Mouse (Mus musculus) embryonic facial prominence, embryonic 12.5 days (tissue): ENCODE measurements around the gene Unc79. TPM values are rescaled to one million over a fixed set of nuclear protein-coding genes. Genes with fewer than 3 reads are reported as not detected.

Experiments
- ATAC-seq: fragments of 200-750 bp; cut with Nextera tagmentation; 2 replicates; pipeline ENCODE4 v1.8.0; 2017; ENCODE audit not compliant: insufficient number of reproducible peaks, insufficient read depth, low FRiP score, low TSS enrichment
- H3K27ac ChIP-seq: fragments of 300-500 bp; sonication (generic); 2 replicates; pipeline ENCODE4 v1.5.1; 2016; ENCODE audit warnings: mild to moderate bottlenecking
- H3K27me3 ChIP-seq: fragments of 300-500 bp; sonication (generic); 2 replicates; pipeline ENCODE4 v1.6.1; 2016; ENCODE audit warnings: mild to moderate bottlenecking, moderate library complexity
- H3K36me3 ChIP-seq: fragments of 300-500 bp; sonication (generic); 2 replicates; pipeline ENCODE4 v1.6.1; 2016; ENCODE audit warnings: mild to moderate bottlenecking
- H3K4me1 ChIP-seq: fragments of 300-500 bp; sonication (generic); 2 replicates; pipeline ENCODE4 v1.6.1; 2016
- H3K4me2 ChIP-seq: fragments of 300-500 bp; sonication (generic); replicated peaks from 2 replicates; pipeline ENCODE4 v1.6.1; 2016; ENCODE audit warnings: mild to moderate bottlenecking, moderate library complexity
- H3K4me3 ChIP-seq: fragments of 300-500 bp; sonication (generic); 2 replicates; pipeline ENCODE4 v1.5.1; 2016; ENCODE audit warnings: mild to moderate bottlenecking
- H3K9ac ChIP-seq: fragments of 300-500 bp; sonication (generic); 2 replicates; pipeline ENCODE4 v1.6.1; 2016; ENCODE audit warnings: mild to moderate bottlenecking, moderate library complexity
- H3K9me3 ChIP-seq: fragments of 300-500 bp; sonication (generic); 2 replicates; pipeline ENCODE4 v1.6.1; 2016; ENCODE audit warnings: mild to moderate bottlenecking, moderate library complexity
- WGBS: fragments of 180-500 bp; shearing (Covaris S2); methylation state at CpG from one replicate; pipeline ENCODE4 v1.1.7; 2016; 5-methylcytosine and 5-hydroxymethylcytosine counted together
- polyA plus RNA-seq: library from polyadenylated mRNA; unstranded; fragments of >200 nt; fragmentation: Nextera tagmentation; extraction: Ambion mirVana; gene quantifications from 2 replicates; pipeline ENCODE4 v1.2.1, GENCODE M21; 2016

The Unc79 gene
- polyA plus RNA-seq, 1 experiment from 2014 or later = 0.36 TPM

DNA sequence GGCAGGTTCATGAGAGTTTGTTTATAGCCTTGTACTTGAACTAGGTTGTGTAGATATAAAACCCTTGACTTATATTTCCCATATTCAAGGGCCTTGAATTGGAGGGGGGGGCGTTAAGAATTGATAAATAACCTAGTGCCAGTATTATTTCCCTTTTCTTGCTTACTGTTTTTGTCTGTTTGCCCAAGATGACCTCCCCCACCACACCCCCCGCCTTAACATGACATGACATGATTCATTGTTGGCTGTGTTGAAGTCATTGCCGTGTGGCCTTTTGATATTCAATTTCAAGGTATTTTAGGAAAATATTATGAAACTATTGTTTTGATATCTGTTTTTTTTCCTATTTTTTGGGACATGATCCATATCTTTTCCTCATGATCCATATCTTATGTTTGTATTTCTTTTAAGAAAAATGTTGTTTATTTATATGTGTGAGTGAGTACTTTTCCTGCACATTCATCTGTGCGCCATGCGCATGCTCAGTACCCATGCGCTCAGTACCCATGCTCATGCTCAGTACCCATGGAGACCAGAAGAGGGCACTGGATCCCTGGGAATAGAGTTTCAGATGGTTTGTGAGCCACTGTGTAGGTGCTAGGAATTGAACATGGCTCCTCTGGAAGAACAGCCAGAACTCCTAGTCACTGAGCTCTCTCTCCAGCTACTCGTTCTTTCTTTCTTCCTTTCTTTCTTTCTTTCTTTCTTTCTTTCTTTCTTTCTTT lies 11.6 kb downstream of the Unc79 start:
- H3K27ac ChIP-seq = no peak overlapping the region
- no peaks in the 10 kb centered on the region for H3K9me3 ChIP-seq
- ATAC-seq = no peak
- 88% methylated on average over 7 of the region's 7 CpGs for WGBS
- no peaks in the 10 kb centered on the region for H3K4me1 ChIP-seq
- H3K4me2 ChIP-seq = no peak overlapping the region
- H3K27me3 ChIP-seq = no peaks in the 10 kb centered on the region
- H3K36me3 ChIP-seq = no peaks in the 10 kb centered on the region
- no peak overlapping the region for H3K4me3 ChIP-seq
- no peak overlapping the region for H3K9ac ChIP-seq

DNA sequence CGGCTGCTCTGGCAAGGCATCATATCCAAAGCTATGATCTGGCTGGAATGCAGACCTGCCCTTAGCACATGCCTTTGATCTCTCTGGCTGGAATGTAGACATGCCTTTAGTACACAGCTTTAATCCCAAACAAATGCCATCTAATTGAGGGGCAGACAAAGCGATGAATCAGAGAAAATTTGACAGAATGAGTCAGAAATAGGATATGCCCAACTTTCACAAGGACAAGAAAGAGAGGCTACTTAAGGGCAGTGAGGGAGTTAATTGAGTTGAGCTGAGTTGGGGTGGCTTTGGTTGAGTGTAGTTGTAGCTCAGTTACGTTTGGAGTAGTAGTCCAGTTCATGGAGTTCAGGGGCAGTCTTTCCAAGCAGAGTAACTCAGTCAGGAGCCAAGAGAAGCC lies 12.4 kb downstream of the Unc79 start:
- Histone ChIP-seq H3K27ac (no peak overlapping the region), H3K36me3 (no peaks in the 10 kb centered on the region), H3K9ac (no peak overlapping the region), H3K4me1 (no peaks in the 10 kb centered on the region), H3K27me3 (no peaks in the 10 kb centered on the region), H3K9me3 (no peaks in the 10 kb centered on the region), H3K4me3 (no peak overlapping the region), H3K4me2 (no peak overlapping the region)
- 48% methylated on average over 3 of the region's 3 CpGs for WGBS
- ATAC-seq = no peak

DNA sequence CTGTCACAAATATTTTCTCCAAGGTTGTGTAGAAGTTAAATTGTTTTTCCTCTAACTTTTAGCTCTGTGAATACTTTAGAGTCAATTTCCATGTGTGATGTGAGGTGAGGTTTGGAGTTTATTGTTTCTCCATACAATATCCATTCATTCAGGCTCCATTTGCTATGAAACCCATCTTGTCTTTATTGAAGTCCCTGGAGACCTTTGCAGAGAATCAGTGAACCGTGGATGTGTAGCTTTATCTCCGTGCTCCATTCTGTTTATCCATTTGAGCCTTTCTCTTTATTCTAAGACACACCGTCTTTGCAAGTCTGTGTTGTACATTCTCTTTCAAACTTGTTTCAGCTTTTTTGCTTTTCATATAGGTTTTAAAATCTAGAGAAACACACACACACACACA lies 15.8 kb downstream of the Unc79 start:
- Histone ChIP-seq H3K9ac (no peak overlapping the region), H3K4me2 (no peak overlapping the region), H3K27ac (no peak overlapping the region), H3K27me3 (no peaks in the 10 kb centered on the region), H3K36me3 (no peaks in the 10 kb centered on the region), H3K4me3 (no peak overlapping the region), H3K9me3 (no peaks in the 10 kb centered on the region), H3K4me1 (no peaks in the 10 kb centered on the region)
- WGBS = 64% methylated on average over 3 of the region's 3 CpGs
- ATAC-seq = no peak

DNA sequence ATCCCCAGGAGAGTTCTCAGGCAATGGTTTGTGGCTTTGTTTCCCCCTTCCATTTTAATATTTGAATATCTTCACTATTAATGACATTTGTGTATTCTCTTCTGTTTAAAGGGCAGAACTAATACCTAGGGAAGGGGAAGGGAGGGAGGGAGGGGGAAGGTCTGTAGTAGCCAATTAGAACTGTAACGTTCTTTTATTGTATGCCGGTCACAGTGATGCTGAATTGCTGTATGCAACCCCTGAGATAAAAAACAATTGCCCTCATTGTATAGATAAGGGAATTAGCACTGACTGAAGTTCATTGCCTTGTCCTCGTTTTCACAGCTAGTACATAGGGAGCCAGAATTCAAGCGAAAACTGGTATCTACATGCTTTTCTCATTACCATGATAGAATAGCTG lies 31.9 kb downstream of the Unc79 start:
- no peak overlapping the region for H3K4me3 ChIP-seq
- no peak overlapping the region for H3K9ac ChIP-seq
- H3K4me2 ChIP-seq = no peak overlapping the region
- no peaks in the 10 kb centered on the region for H3K4me1 ChIP-seq
- no peaks in the 10 kb centered on the region for H3K27me3 ChIP-seq
- no peaks in the 10 kb centered on the region for H3K9me3 ChIP-seq
- no peak overlapping the region for H3K27ac ChIP-seq
- no peaks in the 10 kb centered on the region for H3K36me3 ChIP-seq
- no peak for ATAC-seq
- 55% methylated on average over 4 of the region's 4 CpGs for WGBS

DNA sequence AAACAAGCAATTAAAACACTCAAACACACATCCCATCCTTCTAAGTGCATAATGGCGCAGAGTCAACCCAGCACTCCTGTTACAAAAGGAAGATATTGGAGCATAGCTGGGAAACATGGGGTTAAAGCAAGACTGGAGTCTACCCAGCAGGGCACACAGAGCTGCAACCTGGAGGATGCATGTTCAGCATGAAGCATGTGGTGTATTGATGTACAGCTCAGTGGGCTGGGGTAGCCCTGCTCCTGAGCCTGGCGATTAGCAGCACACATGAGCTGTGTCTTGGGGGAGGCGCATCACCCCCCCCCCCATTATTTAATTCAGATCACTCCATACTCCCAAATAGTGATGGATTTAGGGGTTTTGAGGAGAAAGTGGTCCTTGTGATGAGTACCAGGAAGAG lies 32.9 kb downstream of the Unc79 start:
- H3K9ac ChIP-seq = no peak overlapping the region
- WGBS = 90% methylated on average over 3 of the region's 3 CpGs
- H3K36me3 ChIP-seq = no peaks in the 10 kb centered on the region
- no peak for ATAC-seq
- no peak overlapping the region for H3K4me3 ChIP-seq
- no peaks in the 10 kb centered on the region for H3K9me3 ChIP-seq
- no peak overlapping the region for H3K27ac ChIP-seq
- no peaks in the 10 kb centered on the region for H3K27me3 ChIP-seq
- H3K4me2 ChIP-seq = no peak overlapping the region
- H3K4me1 ChIP-seq = no peaks in the 10 kb centered on the region

DNA sequence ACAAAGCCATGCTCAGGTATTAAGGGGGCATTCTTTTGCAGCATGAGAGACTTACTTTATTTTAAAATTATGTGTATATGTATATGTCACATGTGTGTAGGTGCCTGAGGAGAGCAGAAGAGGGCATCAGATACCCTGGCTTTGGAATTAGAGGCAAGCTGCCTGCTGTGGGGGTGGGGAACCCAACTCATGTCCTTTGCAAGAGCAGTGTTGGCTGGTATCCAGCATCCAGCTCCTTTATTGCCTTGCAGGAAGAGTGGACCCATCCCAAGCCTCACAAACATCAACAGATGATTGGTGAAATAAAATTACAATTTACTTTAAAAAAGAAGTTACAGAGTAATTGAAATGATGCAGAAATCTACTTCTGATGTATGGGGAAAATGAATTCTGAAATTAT lies 36.7 kb downstream of the Unc79 start:
- ATAC-seq = no peak
- Histone ChIP-seq H3K4me1 (no peaks in the 10 kb centered on the region), H3K9ac (no peak overlapping the region), H3K4me3 (no peak overlapping the region), H3K4me2 (no peak overlapping the region), H3K27me3 (no peaks in the 10 kb centered on the region), H3K27ac (no peak overlapping the region), H3K9me3 (no peaks in the 10 kb centered on the region), H3K36me3 (no peaks in the 10 kb centered on the region)

DNA sequence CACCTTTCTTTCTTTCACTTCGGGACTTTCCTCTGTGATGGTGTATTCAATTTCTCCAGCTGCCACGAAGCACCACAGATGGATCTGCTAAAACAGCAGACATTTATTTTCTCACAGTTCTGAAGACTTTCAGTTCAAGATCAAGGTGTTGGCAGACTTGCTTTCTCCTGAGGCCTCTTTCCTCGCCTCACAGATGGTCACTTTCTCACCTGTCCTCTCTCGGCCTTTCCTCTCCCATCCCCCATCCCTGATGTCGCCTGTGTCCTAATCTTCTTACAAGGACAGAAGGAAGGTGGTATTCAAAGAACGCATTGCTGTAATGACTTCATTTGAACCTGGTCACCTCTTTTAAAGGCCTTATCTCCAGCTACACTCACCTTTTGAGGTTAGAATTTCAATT lies 39.1 kb downstream of the Unc79 start:
- H3K9ac ChIP-seq = no peak overlapping the region
- no peaks in the 10 kb centered on the region for H3K4me1 ChIP-seq
- no peak overlapping the region for H3K27ac ChIP-seq
- H3K4me3 ChIP-seq = no peak overlapping the region
- no peaks in the 10 kb centered on the region for H3K9me3 ChIP-seq
- H3K4me2 ChIP-seq = no peak overlapping the region
- 74% methylated on average over 6 of the region's 6 CpGs for WGBS
- no peaks in the 10 kb centered on the region for H3K36me3 ChIP-seq
- ATAC-seq = no peak
- no peaks in the 10 kb centered on the region for H3K27me3 ChIP-seq

DNA sequence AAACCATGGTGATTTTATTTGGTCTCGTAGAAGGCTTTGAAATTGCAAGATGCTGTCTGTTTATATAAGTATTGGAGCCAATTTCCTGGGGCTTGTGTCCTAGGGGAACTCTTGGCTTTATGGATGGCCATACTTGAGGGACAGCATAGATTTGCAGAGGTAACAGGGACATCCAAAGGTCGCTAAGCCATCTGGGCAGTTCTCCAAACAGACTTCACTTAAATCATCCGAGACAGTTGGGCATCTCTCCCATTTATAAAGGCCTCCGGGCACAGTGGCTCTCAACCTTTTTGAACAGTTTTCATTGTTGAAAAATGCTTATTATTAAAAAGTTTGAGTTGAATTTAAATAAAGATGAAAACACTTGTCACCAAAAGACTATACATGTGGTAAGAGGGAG lies 59.8 kb downstream of the Unc79 start:
- H3K27me3 ChIP-seq = no peaks in the 10 kb centered on the region
- no peaks in the 10 kb centered on the region for H3K36me3 ChIP-seq
- ATAC-seq = no peak
- 46% methylated on average over 4 of the region's 4 CpGs for WGBS
- no peaks in the 10 kb centered on the region for H3K9me3 ChIP-seq
- no peak overlapping the region for H3K4me2 ChIP-seq
- no peak overlapping the region for H3K9ac ChIP-seq
- H3K4me3 ChIP-seq = no peak overlapping the region
- no peak overlapping the region for H3K27ac ChIP-seq
- H3K4me1 ChIP-seq = no peaks in the 10 kb centered on the region

DNA sequence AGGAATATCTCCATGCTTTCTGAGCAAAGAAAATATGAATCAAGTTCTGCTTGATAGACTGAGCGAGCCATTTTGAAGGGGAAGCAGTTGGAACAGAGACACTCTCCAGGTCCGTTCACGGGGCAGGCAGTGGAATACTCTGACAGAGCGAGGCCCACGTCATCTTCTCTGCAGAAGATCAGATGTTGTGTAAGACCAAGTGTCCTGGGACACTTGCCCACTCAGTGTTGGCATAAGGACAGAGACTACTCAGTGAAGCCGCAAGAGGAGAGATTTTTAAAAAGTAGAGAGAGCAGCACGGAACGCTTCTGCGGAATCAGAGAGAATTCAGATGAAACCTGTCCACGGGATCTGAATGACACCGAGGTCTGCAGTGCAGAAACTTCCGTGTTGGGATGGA lies 69.5 kb downstream of the Unc79 start:
- 92% methylated on average over 12 of the region's 12 CpGs for WGBS
- Histone ChIP-seq H3K9me3 (no peaks in the 10 kb centered on the region), H3K9ac (no peak overlapping the region), H3K27ac (no peak overlapping the region), H3K36me3 (no peaks in the 10 kb centered on the region), H3K27me3 (no peaks in the 10 kb centered on the region), H3K4me2 (no peak overlapping the region), H3K4me1 (no peaks in the 10 kb centered on the region), H3K4me3 (no peak overlapping the region)
- ATAC-seq = no peak

DNA sequence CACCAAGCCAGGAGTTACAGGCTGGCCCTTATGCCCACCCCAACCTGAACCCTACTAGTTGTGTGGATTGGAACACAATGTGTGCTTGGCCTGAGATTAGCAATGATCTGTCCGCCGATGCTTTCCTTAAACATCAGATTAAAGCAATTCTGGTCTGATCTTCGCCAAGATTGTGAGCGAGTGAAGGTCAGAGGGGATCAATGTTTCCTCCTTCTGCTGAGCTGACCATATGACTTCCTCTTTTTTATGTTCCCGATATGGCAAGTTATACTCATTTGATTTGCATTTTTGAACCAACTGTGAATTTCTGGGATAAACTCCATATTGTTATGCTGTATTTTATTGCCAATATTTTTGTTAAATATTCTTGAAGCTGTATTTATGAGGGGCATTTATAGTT lies 88.0 kb downstream of the Unc79 start:
- no peak overlapping the region for H3K4me3 ChIP-seq
- WGBS = 81% methylated on average over 5 of the region's 5 CpGs
- no peak for ATAC-seq
- H3K9ac ChIP-seq = no peak overlapping the region
- H3K9me3 ChIP-seq = no peaks in the 10 kb centered on the region
- H3K4me2 ChIP-seq = no peak overlapping the region
- no peak overlapping the region for H3K27ac ChIP-seq
- H3K4me1 ChIP-seq = no peaks in the 10 kb centered on the region
- no peaks in the 10 kb centered on the region for H3K36me3 ChIP-seq
- H3K27me3 ChIP-seq = no peaks in the 10 kb centered on the region

DNA sequence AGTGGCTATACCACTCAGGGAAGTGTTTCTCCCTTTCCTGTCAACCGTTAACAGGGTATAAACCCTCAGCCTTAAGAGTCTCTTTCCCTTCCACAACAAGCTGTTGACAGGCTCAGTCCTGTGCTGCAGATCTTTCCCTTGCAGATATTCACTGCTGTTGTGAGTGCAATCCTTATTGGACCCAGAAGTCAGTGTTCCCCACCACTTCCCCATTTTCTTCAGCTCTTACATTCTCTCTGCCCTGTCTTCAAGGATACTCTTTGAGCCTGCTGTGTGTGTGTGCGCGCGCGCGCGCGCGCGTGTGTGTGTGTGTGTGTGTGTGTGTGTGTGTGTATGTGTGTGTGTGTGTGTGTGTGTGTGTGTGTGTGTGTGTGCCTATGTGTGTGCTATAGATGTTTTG lies 90.7 kb downstream of the Unc79 start:
- Histone ChIP-seq H3K36me3 (no peaks in the 10 kb centered on the region), H3K4me2 (no peak overlapping the region), H3K9ac (no peak overlapping the region), H3K27me3 (no peaks in the 10 kb centered on the region), H3K4me1 (no peaks in the 10 kb centered on the region), H3K27ac (no peak overlapping the region), H3K9me3 (no peaks in the 10 kb centered on the region), H3K4me3 (no peak overlapping the region)
- 91% methylated on average over 10 of the region's 10 CpGs for WGBS
- ATAC-seq = no peak

DNA sequence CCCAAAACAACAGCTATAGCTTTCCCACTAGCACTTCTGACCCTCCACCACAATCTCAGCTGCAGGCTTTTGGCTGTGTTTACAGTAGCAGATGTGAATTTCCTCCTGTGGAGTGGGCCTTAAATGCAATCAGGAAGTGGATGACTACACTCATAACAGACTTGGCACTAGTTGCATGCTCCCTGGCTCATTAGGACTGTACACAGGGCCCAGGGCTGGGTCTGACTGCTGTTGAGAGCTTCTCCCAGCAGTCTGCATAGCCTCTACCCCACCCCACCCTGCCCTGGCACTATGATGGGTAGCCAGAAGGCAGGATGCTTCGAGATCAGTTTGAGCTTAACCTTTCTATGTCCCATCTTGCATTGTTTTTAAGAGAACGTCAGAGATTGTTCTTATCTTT lies 91.5 kb downstream of the Unc79 start:
- Histone ChIP-seq H3K27ac (no peak overlapping the region), H3K27me3 (no peaks in the 10 kb centered on the region), H3K4me2 (no peak overlapping the region), H3K4me1 (no peaks in the 10 kb centered on the region), H3K4me3 (no peak overlapping the region), H3K36me3 (no peaks in the 10 kb centered on the region), H3K9me3 (no peaks in the 10 kb centered on the region), H3K9ac (no peak overlapping the region)
- WGBS = 76% methylated on average over 2 of the region's 2 CpGs
- no peak for ATAC-seq

DNA sequence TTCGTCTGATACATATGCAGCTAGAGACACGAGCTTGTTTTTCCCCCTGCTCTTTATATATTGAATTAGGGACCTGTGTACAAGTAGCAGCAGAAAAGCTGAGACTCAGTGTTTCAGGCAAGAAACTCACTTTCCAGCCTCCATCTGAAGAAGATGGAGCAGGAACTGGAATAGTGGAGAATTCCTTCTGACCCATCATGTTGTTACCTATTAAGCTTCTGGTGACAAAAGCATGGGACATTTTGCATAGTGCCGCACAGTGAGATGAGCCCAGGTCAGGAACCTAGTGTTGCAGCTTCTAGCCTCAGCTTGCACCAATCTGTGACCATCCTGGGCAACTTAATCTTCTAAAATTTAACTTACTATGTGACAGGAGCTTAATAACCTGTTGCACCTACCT lies 92.7 kb downstream of the Unc79 start:
- Histone ChIP-seq H3K9me3 (no peaks in the 10 kb centered on the region), H3K27ac (no peak overlapping the region), H3K9ac (no peak overlapping the region), H3K4me1 (no peaks in the 10 kb centered on the region), H3K4me3 (no peak overlapping the region), H3K4me2 (no peak overlapping the region), H3K27me3 (no peaks in the 10 kb centered on the region), H3K36me3 (no peaks in the 10 kb centered on the region)
- 83% methylated on average over 3 of the region's 3 CpGs for WGBS
- ATAC-seq = no peak
